Comparison of ENCODE assay signal across 8 mouse cellular contexts in the genomic region with DNA sequence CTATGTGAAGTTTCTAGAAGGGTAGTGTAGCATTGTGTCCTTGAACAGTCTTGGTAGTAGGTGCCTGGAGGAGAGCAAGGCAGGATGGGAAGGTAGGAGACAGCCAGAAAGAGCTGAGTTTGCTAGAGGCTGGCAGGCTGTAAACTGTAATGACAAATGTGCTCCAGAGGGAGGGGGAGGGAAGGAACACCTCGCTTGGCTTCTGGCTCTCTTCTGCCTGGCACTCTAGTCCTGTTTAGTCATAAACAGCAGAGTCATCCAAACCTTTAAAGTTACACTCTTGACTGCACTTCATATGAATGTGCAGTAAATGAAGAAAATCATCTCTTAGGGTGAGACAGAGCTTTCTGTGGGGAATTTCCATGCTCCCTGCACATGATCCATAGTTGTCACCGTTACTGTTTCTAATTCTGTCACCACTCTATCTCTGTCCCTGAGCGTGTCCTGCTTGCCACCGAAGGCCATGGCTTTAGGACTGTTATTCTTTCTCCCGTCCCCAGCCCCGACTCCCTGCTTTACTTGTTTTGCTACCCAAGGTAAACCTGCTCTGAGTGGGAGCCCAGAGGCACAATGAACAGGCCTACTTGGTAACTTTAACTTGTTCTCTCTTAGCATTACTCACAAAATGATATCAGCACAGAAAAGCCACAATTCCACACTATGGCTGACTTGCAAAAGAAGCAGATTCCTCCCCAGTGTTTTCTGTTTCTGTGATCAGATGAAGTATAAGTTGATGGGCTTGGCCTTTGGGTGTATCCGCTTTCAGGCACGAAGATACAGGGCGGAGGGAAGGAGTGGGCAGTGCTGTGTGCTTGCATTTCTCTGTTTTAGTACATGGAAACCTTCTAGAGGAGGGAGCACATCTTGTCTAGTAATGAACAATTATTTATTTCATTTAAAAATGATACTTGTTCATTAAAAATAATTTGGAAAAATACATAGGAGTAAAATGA.
DNase-seq lines count a peak whose midpoint lies in the region; ATAC-seq and TF ChIP-seq lines count a peak whose summit lies in the region.

No protein-coding gene starts in this region.

- H3K4me2 ChIP-seq in intestine, embryonic 15.5 days (replicated peaks) = no peak overlapping the region
- no peak overlapping the region for H3K4me2 ChIP-seq in hindbrain, embryonic 11.5 days (replicated peaks; ENCODE audit: low read depth, low read length)

- H3K9ac ChIP-seq in intestine, embryonic 15.5 days = no peak overlapping the region
- no peak overlapping the region for H3K9ac ChIP-seq in hindbrain, embryonic 11.5 days (ENCODE audit: low read depth, low read length)

- peak; percentile 16 to 46 for DNase-seq in lung, adult 18-20 months
- DNase-seq in lung, adult 2 months = no peak
- DNase-seq in brain, adult 2 months (ENCODE audit: low read depth, low spot score) = peak; percentile 93
- DNase-seq in gastrocnemius, adult 2 months = peak; percentile 71
- peak; percentile 23 for DNase-seq in lung, postnatal 14 days
- no peak for DNase-seq in hindbrain, embryonic 11.5 days (ENCODE audit: low spot score)

- TF ChIP-seq CTCF in lung, adult 2 months (IDR thresholded peaks at IDR 0.05; ENCODE audit: insufficient read depth, low read length) = no peak
- TF ChIP-seq CTCF in gastrocnemius, adult 2 months (IDR thresholded peaks at IDR 0.05) = no peak; the same call in 1 of the 2 replicates

- no peaks in the 10 kb centered on the region for H3K36me3 ChIP-seq in intestine, embryonic 15.5 days
- H3K36me3 ChIP-seq in hindbrain, embryonic 11.5 days (ENCODE audit: control insufficient read depth, insufficient read depth, low read length) = no peaks in the 10 kb centered on the region

- WGBS in lung, adult 2 months = 51% methylated on average over 9 of the region's 9 CpGs
- 44% methylated on average over 9 of the region's 9 CpGs for WGBS in intestine, embryonic 15.5 days
- 62% methylated on average over 9 of the region's 9 CpGs for WGBS in hindbrain, embryonic 11.5 days

- intact Hi-C loops in gastrocnemius, adult 2 months (cut with DNase I) = loop anchor here (2.0 kb wide), 1 partner anchor 59 kb away; no protein-coding TSS in a partner anchor

- peak overlapping the region; percentile 93 for H3K27ac ChIP-seq in gastrocnemius, adult 2 months
- no peak overlapping the region for H3K27ac ChIP-seq in intestine, embryonic 15.5 days
- H3K27ac ChIP-seq in hindbrain, embryonic 11.5 days (ENCODE audit: low read depth, low read length) = no peak overlapping the region

- no peaks in the 10 kb centered on the region for H3K27me3 ChIP-seq in intestine, embryonic 15.5 days (replicated peaks)
- no peaks in the 10 kb centered on the region for H3K27me3 ChIP-seq in hindbrain, embryonic 11.5 days (ENCODE audit: control insufficient read depth, insufficient read depth, low read length)

- ATAC-seq in intestine, embryonic 15.5 days = peak; percentile 59; the same call in 1 of the 2 replicates
- no peak for ATAC-seq in hindbrain, embryonic 11.5 days (ENCODE audit: low FRiP score)
- ATAC-seq in erythroblast, adult 5-6 weeks (replicated peaks; ENCODE audit: low FRiP score, poor library complexity, severe bottlenecking) = no peak

- H3K4me3 ChIP-seq in lung, adult 2 months (replicated peaks; ENCODE audit: extremely low read depth, low read depth, low read length) = no peak overlapping the region
- peak overlapping the region; percentile 52 for H3K4me3 ChIP-seq in gastrocnemius, adult 2 months
- no peak overlapping the region for H3K4me3 ChIP-seq in intestine, embryonic 15.5 days (replicated peaks)
- H3K4me3 ChIP-seq in hindbrain, embryonic 11.5 days (ENCODE audit: low read depth, low read length) = no peak overlapping the region

- H3K9me3 ChIP-seq in intestine, embryonic 15.5 days = no peaks in the 10 kb centered on the region
- H3K9me3 ChIP-seq in hindbrain, embryonic 11.5 days (ENCODE audit: control insufficient read depth, low read length) = no peaks in the 10 kb centered on the region

- peaks cover 6% of the 10 kb centered on the region; the same call in 1 of the 2 replicates for H3K4me1 ChIP-seq in lung, adult 2 months (ENCODE audit: control insufficient read depth, insufficient read depth, low read length)
- no peaks in the 10 kb centered on the region for H3K4me1 ChIP-seq in intestine, embryonic 15.5 days (replicated peaks)
- no peaks in the 10 kb centered on the region for H3K4me1 ChIP-seq in hindbrain, embryonic 11.5 days (replicated peaks; ENCODE audit: control insufficient read depth, insufficient read depth, low read length)

- TF ChIP-seq POLR2A in lung, adult 2 months (IDR thresholded peaks at IDR 0.05; ENCODE audit: borderline replicate concordance, extremely low read depth, low read depth, low read length) = no peak

Comparison
In these comparisons a context has a peak if more than half of its experiments do, and no peak if none do; other contexts are left out.
1. DNase-seq: peak in lung, adult 18-20 months (2 of 2), brain, adult 2 months (single experiment), gastrocnemius, adult 2 months (single experiment) and lung, postnatal 14 days (single experiment); none in lung, adult 2 months (single experiment) and hindbrain, embryonic 11.5 days (single experiment).